Mouse (Mus musculus): ENCODE results near the gene Ak3. TPM values are rescaled to one million over a fixed set of nuclear protein-coding genes. Genes with fewer than 3 reads are reported as not detected.

The Ak3 gene
- 442 TPM for polyA plus RNA-seq (2014; fragmentation: Illumina TruSeq; extraction: RNeasy Lipid Tissue Mini Kit (QIAGEN cat#74804); ENCODE audit: low replicate concordance)

GRCm38 (mm10) chr19:29047334-29048170 lies at the start of gene Ak3:
Gene Ak3, minus strand, starts transcription at chr19:29047961.

GRCm38 (mm10) chr19:28990194-28990589 lies 57.6 kb downstream of the Ak3 start, which contains the start of gene Cdc37l1:
Gene Cdc37l1, plus strand, starts transcription at chr19:28990352.

Other genes starting within 250 kb of the Ak3 start
- gene Slc1a1, start 212.9 kb downstream of the Ak3 start, polyA plus RNA-seq (2014; fragmentation: Illumina TruSeq; extraction: RNeasy Lipid Tissue Mini Kit (QIAGEN cat#74804); ENCODE audit: low replicate concordance) = 28.7 TPM
- 109 TPM for gene Plpp6, start 84.0 kb downstream of the Ak3 start, polyA plus RNA-seq (2014; fragmentation: Illumina TruSeq; extraction: RNeasy Lipid Tissue Mini Kit (QIAGEN cat#74804); ENCODE audit: low replicate concordance)
- gene 4430402I18Rik, start 80.2 kb downstream of the Ak3 start, polyA plus RNA-seq (2014; fragmentation: Illumina TruSeq; extraction: RNeasy Lipid Tissue Mini Kit (QIAGEN cat#74804); ENCODE audit: low replicate concordance) = 12.4 TPM
- 50.2 TPM for gene Cdc37l1, start 57.6 kb downstream of the Ak3 start, polyA plus RNA-seq (2014; fragmentation: Illumina TruSeq; extraction: RNeasy Lipid Tissue Mini Kit (QIAGEN cat#74804); ENCODE audit: low replicate concordance)
- gene Rcl1, start 53.4 kb upstream of the Ak3 start, polyA plus RNA-seq (2014; fragmentation: Illumina TruSeq; extraction: RNeasy Lipid Tissue Mini Kit (QIAGEN cat#74804); ENCODE audit: low replicate concordance) = 1.6 TPM
- 233 TPM for gene Jak2, start 203.9 kb upstream of the Ak3 start, polyA plus RNA-seq (2014; fragmentation: Illumina TruSeq; extraction: RNeasy Lipid Tissue Mini Kit (QIAGEN cat#74804); ENCODE audit: low replicate concordance)